Mouse (Mus musculus): ENCODE data around the gene Comt.

- no peak for TF ChIP-seq CTCF (IDR thresholded peaks at IDR 0.05; ENCODE audit: extremely low read depth, insufficient read depth, low read length)
- no peak for TF ChIP-seq POLR2A (IDR thresholded peaks at IDR 0.05; ENCODE audit: extremely low read depth, insufficient read depth, low read length)
These were observed 69.7 kb downstream of the Comt start for GRCm38 (mm10) chr16:18356961-18357360.

All from cortical plate, adult 2 months (tissue).